Mouse (Mus musculus) small intestine, adult 2 months (tissue): Measurements from ENCODE around the gene Rorb.

ENCODE experiments used
- CTCF ChIP-seq: fragments of 200-500 bp; IDR thresholded peaks from 2 replicates; pipeline ENCODE4 v1.5.1; 2012; ENCODE audit warnings: low read depth, mild to moderate bottlenecking, control low read depth, inconsistent platforms, low read length, moderate library complexity, mixed read lengths; ENCODE audit not compliant: insufficient replicate concordance, insufficient read length; ENCODE audit errors: extremely low read depth
- POLR2A ChIP-seq: fragments of 200-500 bp; IDR thresholded peaks from 2 replicates; pipeline ENCODE4 v1.6.1; 2012; ENCODE audit warnings: low read depth, mild to moderate bottlenecking, control low read depth, inconsistent platforms, low read length, moderate library complexity

DNA sequence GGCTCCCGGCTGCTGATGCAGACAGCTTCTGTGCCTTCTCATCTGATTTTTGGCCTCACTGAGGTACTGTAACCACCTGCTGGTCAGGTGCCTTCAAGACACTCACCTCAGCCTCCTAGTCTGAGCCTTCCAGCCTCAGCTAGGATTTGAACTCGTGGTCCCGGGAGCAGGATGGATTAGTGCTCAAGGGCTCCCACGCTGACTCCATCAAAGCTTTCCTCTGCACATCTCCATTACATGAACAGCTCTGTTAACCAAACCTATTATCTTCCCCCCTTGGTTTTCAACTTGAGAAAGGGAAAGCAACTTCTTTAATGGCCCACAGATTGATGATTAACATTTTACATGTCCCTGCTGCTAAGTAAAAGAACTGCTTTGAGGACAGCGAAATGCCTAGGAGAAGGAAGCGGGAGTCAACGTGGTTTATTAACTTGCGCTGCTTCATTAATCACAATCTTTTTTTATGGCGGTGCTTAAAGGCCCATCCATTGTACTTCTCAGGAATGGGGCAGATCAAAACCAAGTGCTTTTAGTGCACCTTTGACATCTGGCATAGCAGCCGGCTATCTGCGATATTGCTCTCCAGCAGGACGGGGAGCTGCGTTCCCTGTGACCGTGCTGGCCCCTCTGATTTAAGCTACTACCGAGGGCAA is 208.8 kb downstream of the Rorb start:
- no peak for TF ChIP-seq CTCF
- no peak for TF ChIP-seq POLR2A
